Mouse (Mus musculus): ENCODE measurements around the gene Map1b.

GRCm38 (mm10) chr13:99558216-99558906, 42.0 kb upstream of the Map1b start:
- TF ChIP-seq CTCF (IDR thresholded peaks at IDR 0.05) (no peak), POLR2A (IDR thresholded peaks at IDR 0.05; ENCODE audit: insufficient read depth, low read depth, low read length) (no peak), EP300 (IDR thresholded peaks at IDR 0.05; ENCODE audit: insufficient read depth, low read depth, low read length) (no peak)

Data from heart, adult 2 months (tissue).